Mouse (Mus musculus) heart, embryonic 10.5 days (tissue): ENCODE measurements around the gene Nol12. TPM values are rescaled to one million over a fixed set of nuclear protein-coding genes. Genes with fewer than 3 reads are reported as not detected.

Experiments
- DNase-seq: peaks from one replicate; pipeline ENCODE4 v3.0.0-alpha.2; 2017; ENCODE audit warnings: low spot score
- H3K27ac ChIP-seq: fragments of 300-500 bp; sonication (generic); 2 replicates; pipeline ENCODE4 v1.5.1; 2016; ENCODE audit warnings: mild to moderate bottlenecking
- H3K27me3 ChIP-seq: fragments of 300-500 bp; sonication (generic); 2 replicates; pipeline ENCODE4 v1.6.1; 2016; ENCODE audit warnings: mild to moderate bottlenecking; ENCODE audit not compliant: poor library complexity, insufficient read depth, severe bottlenecking
- H3K36me3 ChIP-seq: fragments of 300-500 bp; sonication (generic); 2 replicates; pipeline ENCODE4 v1.6.1; 2016; ENCODE audit warnings: mild to moderate bottlenecking, moderate library complexity
- H3K4me1 ChIP-seq: fragments of 300-500 bp; sonication (generic); 2 replicates; pipeline ENCODE4 v1.6.1; 2016; ENCODE audit warnings: mild to moderate bottlenecking
- H3K4me3 ChIP-seq: fragments of 300-500 bp; sonication (generic); 2 replicates; pipeline ENCODE4 v1.5.1; 2016; ENCODE audit warnings: mild to moderate bottlenecking, moderate library complexity
- H3K9me3 ChIP-seq: fragments of 300-500 bp; sonication (generic); 2 replicates; pipeline ENCODE4 v1.6.1; 2016; ENCODE audit warnings: mild to moderate bottlenecking, moderate library complexity
- WGBS: fragments of 180-500 bp; shearing (Covaris S2); methylation state at CpG from one replicate; pipeline ENCODE4 v1.1.7; 2016; 5-methylcytosine and 5-hydroxymethylcytosine counted together
- polyA plus RNA-seq: library from polyadenylated mRNA; unstranded; fragments of >200 nt; fragmentation: Nextera tagmentation; extraction: Ambion mirVana; gene quantifications from 2 replicates; pipeline ENCODE4 v1.2.1, GENCODE M21; 2016

Gene Nol12
- polyA plus RNA-seq, 1 experiment from 2014 or later: 70.0 TPM

- no peaks in the 10 kb centered on the region for H3K9me3 ChIP-seq
- no peak for DNase-seq
- no peaks in the 10 kb centered on the region for H3K27me3 ChIP-seq
- peaks cover 9% of the 10 kb centered on the region; the same call in 1 of the 2 replicates for H3K36me3 ChIP-seq
- H3K4me3 ChIP-seq: no peak overlapping the region
- H3K4me1 ChIP-seq: peaks cover 51% of the 10 kb centered on the region
- 47% methylated on average over 6 of the region's 6 CpGs for WGBS
- H3K27ac ChIP-seq: peak overlapping the region; percentile 49; the same call in 1 of the 2 replicates
These were observed 11.1 kb upstream of the Nol12 start for GRCm38 (mm10) chr15:78923585-78923984.

- Histone ChIP-seq H3K36me3 (peaks cover 10% of the 10 kb centered on the region), H3K4me3 (no peak overlapping the region; the same call in 1 of the 2 replicates), H3K27ac (peak overlapping the region; percentile 92), H3K4me1 (peaks cover 51% of the 10 kb centered on the region), H3K27me3 (no peaks in the 10 kb centered on the region), H3K9me3 (no peaks in the 10 kb centered on the region)
- 35% methylated on average over 8 of the region's 8 CpGs for WGBS
- DNase-seq: no peak
These were observed 9.6 kb upstream of the Nol12 start for GRCm38 (mm10) chr15:78925129-78925528.

GRCm38 (mm10) chr15:78926021-78926919, 8.5 kb upstream of the Nol12 start, which contains the start of gene Lgals1:
Lgals1 (plus strand) TSS chr15:78926725.
- Histone ChIP-seq H3K4me1 (peaks cover 52% of the 10 kb centered on the region), H3K27me3 (no peaks in the 10 kb centered on the region), H3K9me3 (no peaks in the 10 kb centered on the region), H3K4me3 (peak within 1 kb of the TSS; percentile 62), H3K27ac (peak within 1 kb of the TSS; percentile 92), H3K36me3 (peaks cover 13% of the 10 kb centered on the region)
- 4% methylated on average over 20 of the region's 20 CpGs for WGBS
- peak; percentile 95 for DNase-seq

GRCm38 (mm10) chr15:78927021-78927787, 7.5 kb upstream of the Nol12 start:
- peaks cover 57% of the 10 kb centered on the region for H3K4me1 ChIP-seq

GRCm38 (mm10) chr15:78927788-78928457, 6.8 kb upstream of the Nol12 start:
- Histone ChIP-seq H3K27me3 (no peaks in the 10 kb centered on the region), H3K27ac (peak overlapping the region; percentile 92), H3K4me3 (peak overlapping the region; percentile 62), H3K4me1 (peaks cover 57% of the 10 kb centered on the region), H3K36me3 (peaks cover 13% of the 10 kb centered on the region), H3K9me3 (no peaks in the 10 kb centered on the region)
- under 1% methylated on average over 34 of the region's 35 CpGs for WGBS
- DNase-seq: peak; percentile 91

More at GRCm38 (mm10) chr15:78927021-78927787, 7.5 kb upstream of the Nol12 start:
- DNase-seq: no peak
- Histone ChIP-seq H3K27ac (peak overlapping the region; percentile 92), H3K36me3 (peaks cover 13% of the 10 kb centered on the region), H3K4me3 (peak overlapping the region; percentile 62), H3K9me3 (no peaks in the 10 kb centered on the region), H3K27me3 (no peaks in the 10 kb centered on the region)
- WGBS: 16% methylated on average over 15 of the region's 15 CpGs

GRCm38 (mm10) chr15:78928539-78928938, 6.2 kb upstream of the Nol12 start:
- peaks cover 55% of the 10 kb centered on the region for H3K4me1 ChIP-seq
- H3K36me3 ChIP-seq: peaks cover 13% of the 10 kb centered on the region
- H3K27me3 ChIP-seq: no peaks in the 10 kb centered on the region
- H3K9me3 ChIP-seq: no peaks in the 10 kb centered on the region
- H3K4me3 ChIP-seq: peak overlapping the region; percentile 62
- H3K27ac ChIP-seq: peak overlapping the region; percentile 92
- no peak for DNase-seq
- WGBS: 55% methylated on average over 7 of the region's 8 CpGs

- DNase-seq: no peak
- Histone ChIP-seq H3K4me1 (peaks cover 43% of the 10 kb centered on the region), H3K4me3 (no peak overlapping the region), H3K27me3 (no peaks in the 10 kb centered on the region), H3K27ac (no peak overlapping the region), H3K36me3 (peaks cover 13% of the 10 kb centered on the region), H3K9me3 (no peaks in the 10 kb centered on the region)
- 90% methylated on average over 6 of the region's 6 CpGs for WGBS
These were observed 4.5 kb upstream of the Nol12 start for GRCm38 (mm10) chr15:78930192-78930706.

- 0 out of 2 replicates have a peak overlapping the region, but pooled peaks have one; percentile 12 for H3K27ac ChIP-seq
These were observed 3.8 kb upstream of the Nol12 start for GRCm38 (mm10) chr15:78930801-78931426.

GRCm38 (mm10) chr15:78931577-78931976, 3.2 kb upstream of the Nol12 start:
- Histone ChIP-seq H3K4me3 (no peak overlapping the region), H3K4me1 (peaks cover 42% of the 10 kb centered on the region), H3K9me3 (no peaks in the 10 kb centered on the region), H3K36me3 (peaks cover 17% of the 10 kb centered on the region), H3K27ac (0 out of 2 replicates have a peak overlapping the region, but pooled peaks have one; percentile 12), H3K27me3 (no peaks in the 10 kb centered on the region)
- no peak for DNase-seq
- 25% methylated on average over 3 of the region's 3 CpGs for WGBS

More at GRCm38 (mm10) chr15:78930801-78931426, 3.8 kb upstream of the Nol12 start:
- Histone ChIP-seq H3K4me3 (no peak overlapping the region), H3K36me3 (peaks cover 13% of the 10 kb centered on the region), H3K9me3 (no peaks in the 10 kb centered on the region), H3K4me1 (peaks cover 42% of the 10 kb centered on the region), H3K27me3 (no peaks in the 10 kb centered on the region)
- no peak for DNase-seq
- 80% methylated on average over 7 of the region's 7 CpGs for WGBS

GRCm38 (mm10) chr15:78936403-78936802, 1.7 kb downstream of the Nol12 start:
- Histone ChIP-seq H3K9me3 (no peaks in the 10 kb centered on the region), H3K27ac (peak overlapping the region; percentile 93; the same call in 1 of the 2 replicates), H3K27me3 (no peaks in the 10 kb centered on the region), H3K4me1 (peaks cover 20% of the 10 kb centered on the region), H3K4me3 (no peak overlapping the region; the same call in 1 of the 2 replicates), H3K36me3 (peaks cover 51% of the 10 kb centered on the region)
- DNase-seq: peak; percentile 78
- 86% methylated on average over 12 of the region's 12 CpGs for WGBS

- Histone ChIP-seq H3K9me3 (no peaks in the 10 kb centered on the region), H3K27me3 (no peaks in the 10 kb centered on the region), H3K36me3 (peaks cover 57% of the 10 kb centered on the region), H3K27ac (no peak overlapping the region), H3K4me1 (peaks cover 19% of the 10 kb centered on the region), H3K4me3 (no peak overlapping the region)
- WGBS: 90% methylated on average over 10 of the region's 10 CpGs
- DNase-seq: no peak
These were observed 2.6 kb downstream of the Nol12 start for GRCm38 (mm10) chr15:78937311-78937710.

- DNase-seq: no peak
- Histone ChIP-seq H3K4me1 (peaks cover 26% of the 10 kb centered on the region), H3K27me3 (no peaks in the 10 kb centered on the region), H3K27ac (no peak overlapping the region), H3K9me3 (no peaks in the 10 kb centered on the region), H3K36me3 (peaks cover 57% of the 10 kb centered on the region), H3K4me3 (no peak overlapping the region)
- WGBS: 93% methylated on average over 2 of the region's 2 CpGs
These were observed 3.2 kb downstream of the Nol12 start for GRCm38 (mm10) chr15:78937963-78938362.
